Mouse (Mus musculus): ENCODE results near the gene Erg.

Gene Erg

GRCm38 (mm10) chr16:95584751-95585528 is 1.5 kb downstream of the Erg start:
- no peak for DNase-seq

GRCm38 (mm10) chr16:95579289-95579688 is 7.1 kb downstream of the Erg start:
- DNase-seq = no peak

GRCm38 (mm10) chr16:95573163-95573562 is 13.2 kb downstream of the Erg start:
- no peak for DNase-seq

- DNase-seq = no peak
Observed at GRCm38 (mm10) chr16:95570616-95571015, 15.8 kb downstream of the Erg start.

GRCm38 (mm10) chr16:95556834-95557233 is 29.6 kb downstream of the Erg start:
- no peak for DNase-seq

- no peak for DNase-seq
Observed at GRCm38 (mm10) chr16:95553136-95553535, 33.3 kb downstream of the Erg start.

GRCm38 (mm10) chr16:95552495-95552894 is 33.9 kb downstream of the Erg start:
- DNase-seq = no peak

GRCm38 (mm10) chr16:95550496-95550895 is 35.9 kb downstream of the Erg start:
- no peak for DNase-seq

GRCm38 (mm10) chr16:95544753-95545152 is 41.6 kb downstream of the Erg start:
- no peak for DNase-seq

GRCm38 (mm10) chr16:95543471-95543870 is 42.9 kb downstream of the Erg start:
- DNase-seq = no peak

- no peak for DNase-seq
Observed at GRCm38 (mm10) chr16:95535151-95535550, 51.2 kb downstream of the Erg start.

- DNase-seq = no peak
Observed at GRCm38 (mm10) chr16:95532387-95533077, 53.9 kb downstream of the Erg start.

GRCm38 (mm10) chr16:95527561-95527960 is 58.8 kb downstream of the Erg start:
- no peak for DNase-seq

GRCm38 (mm10) chr16:95519520-95519919 is 66.9 kb downstream of the Erg start:
- DNase-seq = no peak

GRCm38 (mm10) chr16:95506051-95506450 is 80.3 kb downstream of the Erg start:
- DNase-seq = no peak

- no peak for DNase-seq
Observed at GRCm38 (mm10) chr16:95496582-95497300, 89.7 kb downstream of the Erg start.

GRCm38 (mm10) chr16:95494108-95494507 is 92.3 kb downstream of the Erg start:
- no peak for DNase-seq

GRCm38 (mm10) chr16:95493336-95493735 is 93.1 kb downstream of the Erg start:
- DNase-seq = no peak

- DNase-seq = no peak
Observed at GRCm38 (mm10) chr16:95492146-95492545, 94.2 kb downstream of the Erg start.

GRCm38 (mm10) chr16:95490386-95490785 is 96.0 kb downstream of the Erg start:
- DNase-seq = no peak

GRCm38 (mm10) chr16:95487606-95488351 is 98.6 kb downstream of the Erg start:
- DNase-seq = no peak

GRCm38 (mm10) chr16:95481176-95481575 is 105.2 kb downstream of the Erg start:
- DNase-seq = no peak

- DNase-seq = no peak
Observed at GRCm38 (mm10) chr16:95478558-95478957, 107.8 kb downstream of the Erg start.

Measured in cerebellum, adult 11 months (tissue).